Mouse (Mus musculus) limb, embryonic 12.5 days (tissue): ENCODE results near the gene Arcn1. TPM values are rescaled to one million over a fixed set of nuclear protein-coding genes. Genes with fewer than 3 reads are reported as not detected.

ENCODE experiments used
- ATAC-seq: fragments of 200-750 bp; cut with Nextera tagmentation; 2 replicates; pipeline ENCODE4 v1.8.0; 2017; ENCODE audit warnings: low read depth, moderate TSS enrichment; ENCODE audit not compliant: insufficient number of reproducible peaks, insufficient read depth, low FRiP score, low TSS enrichment
- H3K27ac ChIP-seq: fragments of 300-500 bp; sonication (generic); 2 replicates; pipeline ENCODE4 v1.5.1; 2016; ENCODE audit warnings: mild to moderate bottlenecking, moderate library complexity
- H3K27me3 ChIP-seq: fragments of 300-500 bp; sonication (generic); 2 replicates; pipeline ENCODE4 v1.6.1; 2016; ENCODE audit warnings: mild to moderate bottlenecking, moderate library complexity
- H3K36me3 ChIP-seq: fragments of 300-500 bp; sonication (generic); 2 replicates; pipeline ENCODE4 v1.6.1; 2016; ENCODE audit warnings: mild to moderate bottlenecking, moderate library complexity
- H3K4me1 ChIP-seq: fragments of 300-500 bp; sonication (generic); replicated peaks from 2 replicates; pipeline ENCODE4 v1.6.1; 2016
- H3K4me2 ChIP-seq: fragments of 300-500 bp; sonication (generic); 2 replicates; pipeline ENCODE4 v1.6.1; 2016; ENCODE audit warnings: mild to moderate bottlenecking, moderate library complexity
- H3K4me3 ChIP-seq: fragments of 300-500 bp; sonication (generic); replicated peaks from 2 replicates; pipeline ENCODE4 v1.5.1; 2016; ENCODE audit warnings: mild to moderate bottlenecking
- H3K9ac ChIP-seq: fragments of 300-500 bp; sonication (generic); replicated peaks from 2 replicates; pipeline ENCODE4 v1.6.1; 2016; ENCODE audit warnings: mild to moderate bottlenecking, moderate library complexity
- H3K9me3 ChIP-seq: fragments of 300-500 bp; sonication (generic); 2 replicates; pipeline ENCODE4 v1.6.1; 2016; ENCODE audit warnings: mild to moderate bottlenecking, moderate library complexity
- WGBS: fragments of 180-500 bp; shearing (Covaris S2); methylation state at CpG from one replicate; pipeline ENCODE4 v1.1.7; 2016; 5-methylcytosine and 5-hydroxymethylcytosine counted together
- polyA plus RNA-seq: library from polyadenylated mRNA; unstranded; fragments of >200 nt; fragmentation: Nextera tagmentation; extraction: Ambion mirVana; gene quantifications from 2 replicates; pipeline ENCODE4 v1.2.1, GENCODE M21; 2016

Gene Arcn1
- polyA plus RNA-seq, 1 experiment from 2014 or later: 194 TPM

- Histone ChIP-seq H3K4me1 (no peaks in the 10 kb centered on the region), H3K9me3 (no peaks in the 10 kb centered on the region), H3K27ac (no peak overlapping the region), H3K4me3 (no peak overlapping the region), H3K27me3 (no peaks in the 10 kb centered on the region), H3K9ac (no peak overlapping the region), H3K36me3 (peaks cover 92% of the 10 kb centered on the region), H3K4me2 (no peak overlapping the region)
- no peak for ATAC-seq
- 95% methylated on average over 7 of the region's 7 CpGs for WGBS
Measured at GRCm38 (mm10) chr9:44745371-44745770, 22.3 kb downstream of the Arcn1 start.

DNA sequence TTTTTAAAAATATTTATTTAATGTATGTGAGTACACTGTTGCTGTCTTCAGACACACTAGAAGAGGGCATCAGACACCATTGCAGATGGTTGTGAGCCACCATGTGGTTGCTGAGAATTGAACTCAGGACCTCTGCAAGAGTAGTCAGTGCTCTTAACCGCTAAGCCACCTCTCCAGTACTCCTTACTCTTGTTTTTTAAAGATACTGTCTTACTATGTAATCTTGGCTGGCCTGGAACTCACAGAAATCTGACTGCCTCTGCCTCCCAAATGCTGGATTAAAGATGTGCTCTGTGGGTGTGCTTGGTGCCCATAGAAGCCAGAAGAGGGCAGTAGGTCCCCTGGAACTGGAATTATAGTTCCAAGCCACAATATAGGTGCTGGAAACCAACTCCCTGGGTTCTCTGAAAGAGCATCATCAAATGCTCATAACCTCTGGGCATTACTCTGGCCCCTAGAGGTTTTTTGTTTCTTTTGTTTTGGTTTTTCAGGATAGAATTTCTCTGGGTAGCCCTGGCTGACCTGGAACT lies 26.9 kb downstream of the Arcn1 start:
- no peak overlapping the region for H3K4me3 ChIP-seq
- 76% methylated on average over 1 of the region's 1 CpGs for WGBS

DNA sequence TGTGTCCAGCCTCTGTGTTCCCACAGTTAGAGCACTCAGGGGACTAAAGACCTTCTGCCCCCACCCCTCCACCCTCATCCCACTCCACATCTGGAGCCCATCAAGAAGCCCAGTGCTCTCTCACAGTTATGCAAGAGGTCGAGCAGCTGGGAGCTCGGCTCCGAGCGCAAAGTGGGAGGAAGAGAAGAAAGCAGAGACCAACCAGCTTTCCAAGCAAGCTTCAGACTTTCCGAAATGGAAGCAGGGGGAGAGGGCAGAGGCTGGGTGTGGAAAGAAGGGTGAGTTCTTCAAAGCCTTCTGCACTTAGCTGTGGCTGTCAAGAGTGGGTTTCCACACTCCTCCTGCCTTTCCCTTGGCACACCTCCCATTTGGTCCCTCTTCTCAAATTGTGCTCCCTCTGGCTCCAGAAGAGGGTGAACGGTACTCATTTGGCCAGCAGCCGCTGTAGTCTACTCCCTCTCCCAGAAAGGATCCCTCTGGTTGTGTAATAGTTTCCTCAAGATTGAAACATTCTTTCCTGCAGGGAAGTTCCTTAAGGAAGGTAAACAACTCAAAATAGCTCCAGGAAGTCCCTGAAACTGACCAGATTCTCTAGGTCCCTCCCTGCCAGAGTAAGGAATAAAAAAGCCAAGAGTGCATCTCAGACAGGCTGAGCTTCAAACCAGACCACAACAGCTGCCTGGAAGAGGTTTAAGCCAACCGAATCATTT lies 30.2 kb downstream of the Arcn1 start:
- H3K4me2 ChIP-seq: peak overlapping the region; percentile 40
- H3K36me3 ChIP-seq: peaks cover 15% of the 10 kb centered on the region
- H3K27me3 ChIP-seq: peaks cover 19% of the 10 kb centered on the region
- peak overlapping the region; percentile 93 for H3K27ac ChIP-seq
- no peak overlapping the region; the same call in 1 of the 2 replicates for H3K9ac ChIP-seq
- no peak overlapping the region for H3K4me3 ChIP-seq
- H3K4me1 ChIP-seq: peaks cover 43% of the 10 kb centered on the region
- 10% methylated on average over 8 of the region's 8 CpGs for WGBS
- H3K9me3 ChIP-seq: no peaks in the 10 kb centered on the region
- peak; percentile 16; the same call in 1 of the 2 replicates for ATAC-seq

More for the DNA sequence above, 26.9 kb downstream of the Arcn1 start:
- Histone ChIP-seq H3K9me3 (no peaks in the 10 kb centered on the region), H3K4me1 (peaks cover 20% of the 10 kb centered on the region), H3K27ac (no peak overlapping the region), H3K4me2 (no peak overlapping the region), H3K36me3 (peaks cover 48% of the 10 kb centered on the region), H3K27me3 (no peaks in the 10 kb centered on the region), H3K9ac (no peak overlapping the region)
- no peak for ATAC-seq

GRCm38 (mm10) chr9:44736301-44736700 lies 31.3 kb downstream of the Arcn1 start:
- WGBS: 69% methylated on average over 2 of the region's 2 CpGs
- H3K9ac ChIP-seq: no peak overlapping the region
- H3K27me3 ChIP-seq: peaks cover 22% of the 10 kb centered on the region
- ATAC-seq: no peak
- peaks cover 43% of the 10 kb centered on the region for H3K4me1 ChIP-seq
- peak overlapping the region; percentile 89; the same call in 1 of the 2 replicates for H3K27ac ChIP-seq
- no peak overlapping the region for H3K4me2 ChIP-seq
- peaks cover 7% of the 10 kb centered on the region; the same call in 1 of the 2 replicates for H3K36me3 ChIP-seq
- no peaks in the 10 kb centered on the region for H3K9me3 ChIP-seq
- H3K4me3 ChIP-seq: no peak overlapping the region

DNA sequence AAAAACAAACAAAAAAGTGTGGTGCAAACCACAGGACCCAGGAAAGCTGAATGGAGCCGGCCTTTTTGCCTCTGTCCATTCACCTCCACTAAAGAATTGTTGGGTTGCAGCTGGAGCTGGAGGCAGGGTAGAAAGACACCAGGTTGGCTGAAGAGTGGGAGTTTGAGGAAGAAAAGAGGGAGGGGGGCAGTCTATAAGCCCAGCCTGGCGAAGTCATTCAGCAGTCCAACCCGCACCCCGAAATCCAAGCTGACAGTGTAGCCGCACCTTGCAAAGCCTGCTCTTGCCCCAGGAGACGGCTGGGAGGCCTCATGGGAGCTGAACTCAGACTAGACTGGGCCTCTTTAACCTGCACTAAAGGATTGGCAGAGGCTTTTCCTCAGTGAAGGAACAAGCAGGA lies 31.8 kb downstream of the Arcn1 start:
- no peak overlapping the region for H3K4me3 ChIP-seq
- H3K27me3 ChIP-seq: peaks cover 22% of the 10 kb centered on the region
- no peak overlapping the region for H3K9ac ChIP-seq
- H3K36me3 ChIP-seq: peaks cover 3% of the 10 kb centered on the region; the same call in 1 of the 2 replicates
- no peak for ATAC-seq
- no peaks in the 10 kb centered on the region for H3K9me3 ChIP-seq
- H3K4me1 ChIP-seq: peaks cover 43% of the 10 kb centered on the region
- H3K4me2 ChIP-seq: 0 out of 2 replicates have a peak overlapping the region, but pooled peaks have one; percentile 98
- H3K27ac ChIP-seq: peak overlapping the region; percentile 89
- WGBS: 76% methylated on average over 6 of the region's 6 CpGs

GRCm38 (mm10) chr9:44734524-44735494 lies 32.8 kb downstream of the Arcn1 start, which contains the start of gene Phldb1:
Phldb1 (minus strand) TSS chr9:44735198.
- H3K36me3 ChIP-seq: no peaks in the 10 kb centered on the region
- H3K4me3 ChIP-seq: peak within 1 kb of the TSS; percentile 75
- peak; percentile 77 for ATAC-seq
- H3K4me2 ChIP-seq: peak within 1 kb of the TSS; percentile 98
- peak within 1 kb of the TSS; percentile 89 for H3K27ac ChIP-seq
- peaks cover 43% of the 10 kb centered on the region for H3K4me1 ChIP-seq
- H3K9ac ChIP-seq: peak within 1 kb of the TSS; percentile 83
- no peaks in the 10 kb centered on the region for H3K9me3 ChIP-seq
- peaks cover 22% of the 10 kb centered on the region for H3K27me3 ChIP-seq
- under 1% methylated on average over 47 of the region's 47 CpGs for whole genome bisulfite sequencing

DNA sequence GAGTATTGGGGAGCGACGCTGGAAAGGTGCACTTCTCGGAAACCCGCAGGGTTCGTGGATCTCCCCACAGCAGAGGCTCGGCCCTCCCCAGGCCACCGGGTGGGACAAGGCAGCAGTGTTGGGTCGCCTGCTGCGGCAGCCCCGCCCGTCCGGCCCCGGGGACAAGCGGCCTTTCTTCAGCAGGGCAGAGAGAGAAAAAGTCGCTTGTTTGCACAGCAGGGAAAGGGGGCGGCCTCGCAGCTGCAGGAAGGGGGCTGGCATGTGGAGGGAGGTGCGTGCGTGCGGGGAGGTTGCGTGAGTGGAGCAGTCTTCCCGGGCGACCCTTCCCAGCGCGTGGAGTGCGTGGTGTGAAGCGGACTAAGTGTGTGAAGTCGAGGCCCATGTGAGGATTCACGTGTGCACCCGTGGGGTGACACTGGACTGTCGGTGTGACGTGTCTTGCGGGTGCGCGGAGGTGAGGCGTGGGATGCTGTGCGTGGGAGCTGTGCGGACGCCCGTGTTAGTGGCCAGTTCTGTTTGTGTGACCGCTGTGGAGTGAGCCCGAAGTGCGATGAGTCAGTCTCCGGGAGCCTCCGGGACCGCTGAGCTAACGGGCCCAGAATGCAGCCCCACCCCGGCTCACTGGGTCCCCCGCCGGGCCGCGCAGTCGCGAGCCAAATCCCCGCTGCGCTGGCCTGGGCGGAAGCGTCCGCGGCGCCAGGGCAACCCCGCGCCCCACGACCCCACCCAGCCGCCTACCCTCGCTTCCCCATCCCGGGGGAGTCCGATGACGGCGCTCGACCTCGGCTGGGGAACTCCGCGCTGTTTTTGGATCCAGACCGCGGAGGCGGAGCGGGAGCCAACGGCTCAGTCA lies 33.7 kb downstream of the Arcn1 start:
- peaks cover 22% of the 10 kb centered on the region for H3K27me3 ChIP-seq
- H3K9ac ChIP-seq: peak overlapping the region; percentile 83
- peaks cover 43% of the 10 kb centered on the region for H3K4me1 ChIP-seq
- H3K36me3 ChIP-seq: no peaks in the 10 kb centered on the region
- peak overlapping the region; percentile 98 for H3K4me2 ChIP-seq
- 0 out of 2 replicates have a peak, but pooled peaks have one; percentile 6 for ATAC-seq
- H3K27ac ChIP-seq: peak overlapping the region; percentile 89
- H3K4me3 ChIP-seq: peak overlapping the region; percentile 75
- WGBS: under 1% methylated on average over 79 of the region's 79 CpGs
- H3K9me3 ChIP-seq: no peaks in the 10 kb centered on the region

DNA sequence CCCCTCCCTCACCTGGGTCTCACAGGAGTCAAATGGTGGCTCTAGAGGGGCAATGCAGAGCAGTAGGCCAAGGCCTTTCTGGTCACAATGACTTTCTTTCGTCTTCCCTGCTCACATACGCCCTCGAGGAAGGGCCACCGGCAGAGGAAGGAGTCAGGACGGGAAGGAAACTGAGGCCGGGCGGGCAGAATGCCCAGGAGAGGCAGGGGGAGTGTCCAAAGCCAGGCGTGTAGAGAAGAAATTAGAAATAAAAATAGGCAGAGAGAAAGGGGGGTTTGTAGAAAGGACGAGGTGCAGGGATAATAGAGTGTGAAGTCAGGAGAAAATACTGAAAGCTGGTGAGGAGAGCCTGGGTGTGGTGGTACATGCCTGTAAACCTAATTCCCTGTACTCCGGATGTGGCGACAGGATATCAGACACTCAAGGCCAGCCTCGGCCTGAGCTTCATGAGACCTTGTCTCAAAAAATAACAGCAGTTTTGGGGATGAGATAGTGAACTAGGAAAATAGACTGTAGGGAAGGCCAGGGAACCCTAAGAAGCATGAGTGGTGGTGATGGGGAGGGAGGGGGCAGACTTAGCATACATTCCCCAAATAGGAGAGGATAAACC lies 34.6 kb downstream of the Arcn1 start:
- ATAC-seq: no peak
- Histone ChIP-seq H3K4me1 (peaks cover 43% of the 10 kb centered on the region), H3K9ac (peak overlapping the region; percentile 83; the same call in 1 of the 2 replicates), H3K36me3 (0 out of 2 replicates have a peak, but pooled peaks cover under 1% of the 10 kb centered on the region), H3K4me2 (peak overlapping the region; percentile 98), H3K4me3 (peak overlapping the region; percentile 75), H3K9me3 (no peaks in the 10 kb centered on the region), H3K27ac (peak overlapping the region; percentile 89), H3K27me3 (peaks cover 22% of the 10 kb centered on the region)
- 54% methylated on average over 12 of the region's 12 CpGs for WGBS

DNA sequence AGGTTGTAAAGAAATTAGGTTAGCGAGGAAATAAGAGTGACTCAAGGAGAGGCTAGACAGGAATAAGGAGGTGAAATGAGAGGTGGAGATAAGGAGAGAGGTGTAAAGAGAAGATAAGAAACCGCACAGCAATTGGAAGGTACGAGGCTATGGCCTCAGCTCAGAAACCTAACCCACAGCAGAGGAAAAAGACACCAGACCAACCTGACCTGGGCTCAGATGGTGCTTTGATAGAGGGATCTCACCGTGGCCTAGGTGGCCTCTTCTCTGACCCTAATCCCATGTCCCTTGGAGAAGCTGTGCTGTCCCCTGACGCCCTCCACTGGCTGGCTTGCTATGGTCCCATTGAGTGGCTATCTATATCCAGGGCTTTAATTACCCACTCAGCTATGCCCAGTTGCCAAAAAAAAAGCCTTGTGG lies 35.5 kb downstream of the Arcn1 start:
- Histone ChIP-seq H3K9me3 (no peaks in the 10 kb centered on the region), H3K9ac (no peak overlapping the region), H3K27ac (no peak overlapping the region), H3K36me3 (peaks cover 9% of the 10 kb centered on the region; the same call in 1 of the 2 replicates), H3K4me3 (no peak overlapping the region), H3K4me1 (peaks cover 35% of the 10 kb centered on the region), H3K27me3 (peaks cover 22% of the 10 kb centered on the region), H3K4me2 (peak overlapping the region; percentile 98; the same call in 1 of the 2 replicates)
- WGBS: 73% methylated on average over 5 of the region's 5 CpGs
- ATAC-seq: no peak

GRCm38 (mm10) chr9:44727441-44727840 lies 40.2 kb downstream of the Arcn1 start:
- peaks cover 23% of the 10 kb centered on the region for H3K4me1 ChIP-seq
- H3K27me3 ChIP-seq: 0 out of 2 replicates have a peak, but pooled peaks cover 3% of the 10 kb centered on the region
- 52% methylated on average over 5 of the region's 5 CpGs for WGBS
- H3K4me2 ChIP-seq: no peak overlapping the region
- H3K9ac ChIP-seq: no peak overlapping the region
- ATAC-seq: no peak
- no peak overlapping the region for H3K27ac ChIP-seq
- H3K9me3 ChIP-seq: no peaks in the 10 kb centered on the region
- no peak overlapping the region for H3K4me3 ChIP-seq
- H3K36me3 ChIP-seq: peaks cover 54% of the 10 kb centered on the region
